Mouse (Mus musculus): ENCODE measurements at regions not wholly inside any gene's neighbourhood (a gene's known extent, or its start where the extent isn't known, plus 50 kb on each side); places are given as distances from the start of the nearest gene placed in this dataset.

- Histone ChIP-seq H3K27me3 (replicated peaks) (no peaks in the 10 kb centered on the region), H3K9ac (ENCODE audit: insufficient read depth, low read depth) (no peak overlapping the region), H3K36me3 (replicated peaks in 1 of 2; ENCODE audit: control insufficient read depth in 1 of 2, insufficient read depth in 1 of 2, low read length in 1 of 2) (no peaks in the 10 kb centered on the region), H3K4me2 (ENCODE audit: insufficient read depth, low read depth, poor library complexity, severe bottlenecking) (no peak overlapping the region), H3K9me3 (replicated peaks; ENCODE audit: low read length) (no peaks in the 10 kb centered on the region), H3K4me3 (replicated peaks in 1 of 3; ENCODE audit: low read depth in 2 of 3, low read length in 2 of 3, poor library complexity in 1 of 3) (no peak overlapping the region), H3K27ac (ENCODE audit: insufficient read depth, low read depth) (no peak overlapping the region), H3K4me1 (ENCODE audit: control insufficient read depth in 1 of 2, insufficient read depth in 2 of 2) (0 out of 4 replicates have a peak, but pooled peaks cover 0 to 2% of the 10 kb centered on the region in 2 experiments), H3K79me2 (replicated peaks; ENCODE audit: control insufficient read depth, extremely low read depth, insufficient read depth, poor library complexity, severe bottlenecking) (no peaks in the 10 kb centered on the region)
- dilution Hi-C loops (cut with MboI; ENCODE audit: extremely low pct_ligation_motif_present, extremely low pct_unique_long_range_greater_than_20kb, low sequenced_read_pairs), result no loop called here
- in situ Hi-C loops (cut with MboI; ENCODE audit: low pct_ligation_motif_present, low pct_unique_long_range_greater_than_20kb, low sequenced_read_pairs), result no loop called here
- TF ChIP-seq JUN (IDR thresholded peaks at IDR 0.05; ENCODE audit: insufficient read depth, low read depth, low read length), result no peak
- TF ChIP-seq EP300 (IDR thresholded peaks at IDR 0.05; ENCODE audit: low read length), result no peak
- TF ChIP-seq JUND (conservative IDR thresholded peaks at IDR 0.05; ENCODE audit: low read depth, low read length), result no peak
- TF ChIP-seq ETS1 (conservative IDR thresholded peaks at IDR 0.05; ENCODE audit: low read depth, low read length), result no peak
- TF ChIP-seq SIN3A (IDR thresholded peaks at IDR 0.05; ENCODE audit: low read length), result no peak
- TF ChIP-seq PAX5 (IDR thresholded peaks at IDR 0.05; ENCODE audit: low read length), result no peak
- TF ChIP-seq RCOR1 (conservative IDR thresholded peaks at IDR 0.05; ENCODE audit: low read depth, low read length), result no peak
- no peak for TF ChIP-seq NRF1 (IDR thresholded peaks at IDR 0.05; ENCODE audit: low read depth, low read length)
- no peak for TF ChIP-seq ZNF384 (IDR thresholded peaks at IDR 0.05; ENCODE audit: low read depth, low read length)
- TF ChIP-seq MAX (IDR thresholded peaks at IDR 0.05; ENCODE audit: low read length), result no peak
- TF ChIP-seq IRF4 (IDR thresholded peaks at IDR 0.05; ENCODE audit: low read depth, low read length), result no peak
- no peak for TF ChIP-seq MXI1 (IDR thresholded peaks at IDR 0.05; ENCODE audit: low read depth, low read length)
- TF ChIP-seq SMC3 (IDR thresholded peaks at IDR 0.05; ENCODE audit: low read depth, low read length), result no peak
- no peak for TF ChIP-seq MYC (IDR thresholded peaks at IDR 0.05; ENCODE audit: low read depth, low read length)
- TF ChIP-seq ELF1 (IDR thresholded peaks at IDR 0.05; ENCODE audit: low read depth, low read length), result no peak
- TF ChIP-seq USF2 (conservative IDR thresholded peaks at IDR 0.05; ENCODE audit: low read depth, low read length), result no peak
- TF ChIP-seq ZMIZ1 (IDR thresholded peaks at IDR 0.05; ENCODE audit: low read depth, low read length), result no peak
- TF ChIP-seq TCF12 (IDR thresholded peaks at IDR 0.05; ENCODE audit: low read depth, low read length), result no peak
- DNase-seq (ENCODE audit: extremely low read depth), result no peak
Observed at GRCm38 (mm10) chr16:84100444-84100843, 414.5 kb upstream of the A730009L09Rik start.

GRCm38 (mm10) chr16:84111610-84112009 is 403.3 kb upstream of the A730009L09Rik start:
- in situ Hi-C loops (cut with MboI; ENCODE audit: low pct_ligation_motif_present, low pct_unique_long_range_greater_than_20kb, low sequenced_read_pairs), result no loop called here
- dilution Hi-C loops (cut with MboI; ENCODE audit: extremely low pct_ligation_motif_present, extremely low pct_unique_long_range_greater_than_20kb, low sequenced_read_pairs), result no loop called here
- Histone ChIP-seq H3K9me3 (replicated peaks; ENCODE audit: low read length) (no peaks in the 10 kb centered on the region), H3K9ac (ENCODE audit: insufficient read depth, low read depth) (no peak overlapping the region), H3K27ac (ENCODE audit: insufficient read depth, low read depth) (no peak overlapping the region), H3K27me3 (replicated peaks) (no peaks in the 10 kb centered on the region), H3K79me2 (replicated peaks; ENCODE audit: control insufficient read depth, extremely low read depth, insufficient read depth, poor library complexity, severe bottlenecking) (no peaks in the 10 kb centered on the region), H3K4me2 (ENCODE audit: insufficient read depth, low read depth, poor library complexity, severe bottlenecking) (no peak overlapping the region), H3K4me3 (replicated peaks in 1 of 3; ENCODE audit: low read depth in 2 of 3, low read length in 2 of 3, poor library complexity in 1 of 3) (no peak overlapping the region), H3K4me1 (ENCODE audit: control insufficient read depth in 1 of 2, insufficient read depth in 2 of 2) (no peaks in the 10 kb centered on the region), H3K36me3 (replicated peaks in 1 of 2; ENCODE audit: control insufficient read depth in 1 of 2, insufficient read depth in 1 of 2, low read length in 1 of 2) (no peaks in the 10 kb centered on the region)
- TF ChIP-seq EP300 (IDR thresholded peaks at IDR 0.05; ENCODE audit: low read length) (no peak), USF2 (conservative IDR thresholded peaks at IDR 0.05; ENCODE audit: low read depth, low read length) (no peak), CHD2 (IDR thresholded peaks at IDR 0.05; ENCODE audit: low read length) (no peak), MAZ (IDR thresholded peaks at IDR 0.05; ENCODE audit: low read depth, low read length) (no peak), MAX (IDR thresholded peaks at IDR 0.05; ENCODE audit: low read length) (no peak), IRF4 (IDR thresholded peaks at IDR 0.05; ENCODE audit: low read depth, low read length) (no peak), JUN (IDR thresholded peaks at IDR 0.05; ENCODE audit: insufficient read depth, low read depth, low read length) (no peak), ETS1 (conservative IDR thresholded peaks at IDR 0.05; ENCODE audit: low read depth, low read length) (no peak)
- no peak for DNase-seq (ENCODE audit: extremely low read depth)

Measured in CH12.LX (cell line).